Mouse (Mus musculus) limb, embryonic 14.5 days (tissue): Measurements from ENCODE around the gene Ldlrap1. TPM values are rescaled to one million over a fixed set of nuclear protein-coding genes. Genes with fewer than 3 reads are reported as not detected.
A peak's percentile ranks its signal among the peaks of the same experiment; 100 is the strongest.

Source experiments
- ATAC-seq: fragments of 200-750 bp; cut with Nextera tagmentation; 2 replicates; pipeline ENCODE4 v1.8.0; 2017; ENCODE audit warnings: low read depth, moderate number of reproducible peaks, moderate TSS enrichment; ENCODE audit not compliant: low FRiP score
- DNase-seq: peaks from one replicate; pipeline ENCODE4 v3.0.0-alpha.2; 2015; ENCODE audit warnings: low spot score
- H3K27ac ChIP-seq: fragments of 300-500 bp; sonication (generic); replicated peaks from 2 replicates; pipeline ENCODE4 v1.5.1; 2014; ENCODE audit warnings: low read depth, mild to moderate bottlenecking, low read length, moderate library complexity, mixed read lengths
- H3K27me3 ChIP-seq: fragments of 300-500 bp; sonication (generic); 2 replicates; pipeline ENCODE4 v1.6.1; 2014; ENCODE audit warnings: low read length, mixed read lengths; ENCODE audit not compliant: control insufficient read depth, insufficient read depth
- H3K36me3 ChIP-seq: fragments of 300-500 bp; sonication (generic); 2 replicates; pipeline ENCODE4 v1.6.1; 2014; ENCODE audit warnings: mild to moderate bottlenecking, low read length, moderate library complexity, mixed read lengths; ENCODE audit not compliant: control insufficient read depth, insufficient read depth
- H3K4me1 ChIP-seq: fragments of 300-500 bp; sonication (generic); 2 replicates; pipeline ENCODE4 v1.6.1; 2014; ENCODE audit warnings: antibody characterized with exemption, low read length, mixed read lengths; ENCODE audit not compliant: control insufficient read depth, insufficient read depth
- H3K4me2 ChIP-seq: fragments of 300-500 bp; sonication (generic); replicated peaks from 2 replicates; pipeline ENCODE4 v1.6.1; 2014; ENCODE audit warnings: low read depth, mild to moderate bottlenecking, low read length, moderate library complexity; ENCODE audit not compliant: severe bottlenecking
- H3K4me3 ChIP-seq: fragments of 300-500 bp; sonication (generic); replicated peaks from 2 replicates; pipeline ENCODE4 v1.5.1; 2014; ENCODE audit warnings: low read length
- H3K9ac ChIP-seq: fragments of 300-500 bp; sonication (generic); 2 replicates; pipeline ENCODE4 v1.6.1; 2014; ENCODE audit warnings: mild to moderate bottlenecking, low read depth, low read length, moderate library complexity; ENCODE audit not compliant: severe bottlenecking
- H3K9me3 ChIP-seq: fragments of 300-500 bp; sonication (generic); 2 replicates; pipeline ENCODE4 v1.6.1; 2016; ENCODE audit warnings: low read length; ENCODE audit not compliant: control insufficient read depth
- POLR2A ChIP-seq: fragments of 200-500 bp; IDR thresholded peaks from 2 replicates; pipeline ENCODE4 v1.8.0; 2012; ENCODE audit warnings: inconsistent platforms, mild to moderate bottlenecking, moderate library complexity, borderline replicate concordance; ENCODE audit not compliant: insufficient read depth, insufficient read length; ENCODE audit errors: extremely low read depth
- WGBS: fragments of 180-500 bp; shearing (Covaris S2); extraction: QIAGEN DNeasy Blood & Tissue Kit; methylation state at CpG from one replicate; pipeline ENCODE4 v1.1.7; 2014; 5-methylcytosine and 5-hydroxymethylcytosine counted together
- polyA plus RNA-seq, 2 experiments: library from polyadenylated mRNA; depleted of rRNA in 1 of 2; stranded (reverse) in 1 of 2; unstranded in 1 of 2; fragments of >200 nt; fragmentation: Nextera tagmentation in 1 of 2; extraction: Ambion mirVana in 1 of 2; gene quantifications; 2 replicates each; pipeline versions ENCODE4 v1.2.1 to v1.2.3; 2012 to 2014

The Ldlrap1 gene
- polyA plus RNA-seq, 2 experiments, result 18.0 to 25.1 TPM

DNA sequence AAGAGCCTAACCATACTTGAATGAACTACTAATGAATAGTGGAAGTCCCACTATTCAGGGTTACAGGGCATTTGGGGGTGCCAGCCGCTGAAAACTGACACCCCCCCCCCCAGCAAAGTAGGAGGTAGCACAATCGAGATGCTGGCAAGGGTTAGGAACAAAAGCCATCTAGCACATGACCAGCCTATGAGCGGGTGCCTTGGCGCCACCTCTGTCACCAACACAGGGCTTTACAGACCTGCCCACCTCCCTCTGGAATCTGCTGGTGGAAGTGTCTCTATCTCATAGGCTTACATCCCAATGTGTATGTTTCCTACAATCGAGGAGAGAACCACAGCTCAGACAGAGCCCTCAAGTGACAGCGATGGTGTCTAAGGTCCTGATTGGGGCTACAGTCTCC, 17.0 kb downstream of the Ldlrap1 start:
- H3K27ac ChIP-seq, result no peak overlapping the region
- no peaks in the 10 kb centered on the region for H3K9me3 ChIP-seq
- TF ChIP-seq POLR2A, result no peak
- H3K27me3 ChIP-seq, result no peaks in the 10 kb centered on the region
- peaks cover 65% of the 10 kb centered on the region for H3K36me3 ChIP-seq
- H3K4me2 ChIP-seq, result no peak overlapping the region
- no peak overlapping the region for H3K4me3 ChIP-seq
- no peak overlapping the region for H3K9ac ChIP-seq
- H3K4me1 ChIP-seq, result peaks cover 26% of the 10 kb centered on the region
- ATAC-seq, result no peak
- no peak for DNase-seq
- 70% methylated on average over 6 of the region's 6 CpGs for WGBS

DNA sequence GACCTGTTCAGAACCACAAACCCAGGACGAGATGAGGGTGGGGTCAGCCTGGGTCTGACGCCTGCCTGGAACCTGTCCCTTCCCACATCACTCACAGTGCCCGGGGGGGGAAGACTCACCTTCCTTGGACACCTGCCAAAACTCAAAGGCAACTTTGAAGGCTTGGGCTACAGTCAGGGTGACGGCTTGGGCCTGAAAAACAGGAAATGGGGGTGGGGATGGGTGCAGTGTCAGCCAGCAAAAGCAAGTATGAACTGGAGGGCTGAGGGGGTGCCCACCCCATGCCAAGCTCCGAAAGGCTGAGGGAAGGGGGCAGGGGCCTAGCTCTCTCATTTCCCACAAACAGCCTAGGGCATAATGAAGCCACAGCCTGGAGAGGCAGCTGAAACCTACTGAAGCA, 17.6 kb downstream of the Ldlrap1 start:
- no peak for TF ChIP-seq POLR2A
- H3K9me3 ChIP-seq, result no peaks in the 10 kb centered on the region
- no peak overlapping the region for H3K4me3 ChIP-seq
- ATAC-seq (no peak), DNase-seq (no peak)
- no peak overlapping the region for H3K27ac ChIP-seq
- no peak overlapping the region for H3K4me2 ChIP-seq
- H3K27me3 ChIP-seq, result no peaks in the 10 kb centered on the region
- peaks cover 66% of the 10 kb centered on the region for H3K36me3 ChIP-seq
- H3K4me1 ChIP-seq, result peaks cover 24% of the 10 kb centered on the region
- no peak overlapping the region for H3K9ac ChIP-seq
- whole genome bisulfite sequencing, result 43% methylated on average over 5 of the region's 5 CpGs

DNA sequence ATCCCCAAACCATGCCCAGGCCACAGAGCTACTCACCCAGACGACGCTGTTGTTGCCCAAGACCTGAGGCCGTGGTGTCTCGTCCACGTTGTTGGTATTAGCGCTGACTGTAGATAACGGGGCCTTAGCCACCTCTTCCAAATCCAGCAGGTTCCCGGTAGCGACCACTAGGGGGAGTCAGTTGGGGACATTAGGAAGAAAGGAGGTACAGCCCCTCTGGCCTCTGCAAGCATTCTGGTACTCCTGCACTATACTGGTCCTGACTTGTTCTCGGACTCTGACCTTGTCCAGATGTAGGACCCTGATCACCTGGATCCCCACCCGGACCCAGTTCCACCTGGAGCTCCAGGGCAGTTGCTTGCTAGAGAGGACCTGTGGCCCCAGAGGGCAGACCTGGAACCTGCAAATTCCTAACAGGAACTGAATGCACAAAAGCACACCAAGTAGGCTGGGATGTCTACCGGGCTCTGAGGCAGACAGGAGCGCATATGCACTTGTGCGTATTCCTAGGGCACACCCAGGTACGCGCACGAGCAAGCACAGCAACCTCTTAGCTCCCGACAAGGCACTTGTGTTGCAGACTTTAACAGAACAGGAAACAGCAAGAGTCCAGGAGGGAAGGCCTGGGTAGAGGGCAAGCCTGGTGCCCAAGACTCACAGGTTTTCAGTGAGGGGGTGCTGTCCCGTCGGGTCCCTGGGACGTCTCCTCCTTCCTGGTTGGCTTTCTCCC, 18.4 kb downstream of the Ldlrap1 start:
- H3K27me3 ChIP-seq, result no peaks in the 10 kb centered on the region
- ATAC-seq (no peak), DNase-seq (no peak)
- H3K4me1 ChIP-seq, result peaks cover 21% of the 10 kb centered on the region
- no peaks in the 10 kb centered on the region for H3K9me3 ChIP-seq
- no peak overlapping the region for H3K4me3 ChIP-seq
- no peak overlapping the region for H3K27ac ChIP-seq
- peaks cover 62% of the 10 kb centered on the region for H3K36me3 ChIP-seq
- no peak overlapping the region for H3K4me2 ChIP-seq
- no peak for TF ChIP-seq POLR2A
- 65% methylated on average over 21 of the region's 21 CpGs for WGBS
- H3K9ac ChIP-seq, result no peak overlapping the region

DNA sequence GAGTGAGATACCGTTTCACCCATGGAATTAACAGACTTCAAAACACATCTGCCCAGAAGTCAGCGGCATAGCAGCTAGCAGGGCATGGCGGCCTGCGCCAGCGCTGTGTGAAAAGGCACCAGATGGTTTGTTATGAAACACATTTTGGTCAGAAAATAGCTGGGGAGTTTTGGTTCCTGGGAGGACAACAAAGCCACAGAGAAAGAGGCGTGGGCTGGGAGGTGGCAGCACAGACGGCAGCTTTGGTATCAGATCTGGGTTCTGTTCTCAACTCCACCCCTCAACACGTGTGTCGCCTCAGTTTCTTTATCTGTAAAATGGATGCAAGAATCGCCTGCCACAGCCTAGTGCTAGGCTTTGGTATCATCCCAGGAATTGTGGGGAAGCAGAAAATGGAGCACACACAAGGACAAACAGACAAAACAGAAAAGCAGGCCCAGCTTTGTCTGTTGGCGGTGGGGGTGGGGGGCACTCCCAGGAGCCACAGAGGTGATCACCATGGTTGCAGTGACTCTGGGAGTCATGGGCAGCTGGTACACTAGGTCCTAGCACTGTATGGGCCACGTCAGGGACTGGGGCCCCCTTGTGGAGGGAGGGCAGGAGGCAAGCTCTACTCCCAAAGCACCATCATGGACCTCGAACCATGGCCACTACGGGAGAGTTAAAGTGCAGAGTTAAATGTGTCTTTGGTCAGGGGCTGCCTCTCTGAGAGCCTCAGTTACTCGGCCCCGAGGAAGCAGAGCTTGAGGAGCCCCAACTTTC, 21.7 kb downstream of the Ldlrap1 start:
- Histone ChIP-seq H3K27me3 (no peaks in the 10 kb centered on the region), H3K9ac (no peak overlapping the region), H3K9me3 (no peaks in the 10 kb centered on the region), H3K4me1 (peaks cover 14% of the 10 kb centered on the region; the same call in 1 of the 2 replicates), H3K36me3 (peaks cover 61% of the 10 kb centered on the region), H3K4me3 (no peak overlapping the region), H3K27ac (no peak overlapping the region), H3K4me2 (no peak overlapping the region)
- DNase-seq, result no peak
- ATAC-seq, result no peak
- TF ChIP-seq POLR2A, result no peak
- WGBS, result 88% methylated on average over 16 of the region's 16 CpGs

DNA sequence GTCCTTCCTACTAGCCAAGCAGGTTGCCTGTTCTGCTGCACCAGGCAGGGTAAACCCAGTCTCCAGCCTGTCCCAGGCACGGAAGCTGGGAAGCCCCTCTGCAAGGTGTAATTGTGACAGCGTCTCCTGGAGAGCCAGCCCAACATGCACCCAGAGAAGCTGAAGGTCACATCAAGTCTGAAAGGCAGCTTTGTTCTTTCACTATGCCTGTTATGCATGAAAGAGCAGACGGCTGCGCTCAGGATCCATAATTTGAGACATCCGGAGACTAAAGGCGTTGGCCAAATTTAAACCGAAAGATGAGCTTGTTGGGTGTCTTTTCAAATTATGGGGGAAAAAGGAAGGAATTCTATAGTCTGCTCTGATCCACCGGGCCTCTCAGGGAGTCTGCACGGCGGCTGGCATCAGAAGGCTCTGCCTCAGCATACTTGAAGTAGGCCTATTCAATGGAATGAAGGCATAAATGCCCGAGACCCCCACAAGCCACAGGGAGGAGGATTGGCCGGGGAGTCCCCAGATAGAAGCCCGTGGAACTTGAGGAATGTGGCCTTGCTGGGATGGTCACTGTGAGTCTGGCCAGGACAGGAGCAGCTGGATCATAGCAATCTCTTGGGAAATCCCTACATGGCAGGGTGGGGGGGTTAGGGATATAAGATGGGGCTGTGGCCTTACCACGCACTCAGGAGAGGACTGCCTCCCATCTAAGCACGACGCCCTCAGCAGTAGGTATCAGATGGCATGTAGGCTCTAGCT, 23.8 kb downstream of the Ldlrap1 start:
- Histone ChIP-seq H3K4me2 (no peak overlapping the region), H3K9me3 (no peaks in the 10 kb centered on the region), H3K9ac (no peak overlapping the region), H3K27ac (no peak overlapping the region), H3K27me3 (no peaks in the 10 kb centered on the region), H3K4me3 (no peak overlapping the region), H3K4me1 (0 out of 2 replicates have a peak, but pooled peaks cover 4% of the 10 kb centered on the region), H3K36me3 (peaks cover 48% of the 10 kb centered on the region)
- TF ChIP-seq POLR2A, result no peak
- DNase-seq, result no peak
- peak; percentile 23; the same call in 1 of the 2 replicates for ATAC-seq
- 70% methylated on average over 16 of the region's 16 CpGs for WGBS
